8 mouse cellular contexts compared by ENCODE assay signal in the genomic region with DNA sequence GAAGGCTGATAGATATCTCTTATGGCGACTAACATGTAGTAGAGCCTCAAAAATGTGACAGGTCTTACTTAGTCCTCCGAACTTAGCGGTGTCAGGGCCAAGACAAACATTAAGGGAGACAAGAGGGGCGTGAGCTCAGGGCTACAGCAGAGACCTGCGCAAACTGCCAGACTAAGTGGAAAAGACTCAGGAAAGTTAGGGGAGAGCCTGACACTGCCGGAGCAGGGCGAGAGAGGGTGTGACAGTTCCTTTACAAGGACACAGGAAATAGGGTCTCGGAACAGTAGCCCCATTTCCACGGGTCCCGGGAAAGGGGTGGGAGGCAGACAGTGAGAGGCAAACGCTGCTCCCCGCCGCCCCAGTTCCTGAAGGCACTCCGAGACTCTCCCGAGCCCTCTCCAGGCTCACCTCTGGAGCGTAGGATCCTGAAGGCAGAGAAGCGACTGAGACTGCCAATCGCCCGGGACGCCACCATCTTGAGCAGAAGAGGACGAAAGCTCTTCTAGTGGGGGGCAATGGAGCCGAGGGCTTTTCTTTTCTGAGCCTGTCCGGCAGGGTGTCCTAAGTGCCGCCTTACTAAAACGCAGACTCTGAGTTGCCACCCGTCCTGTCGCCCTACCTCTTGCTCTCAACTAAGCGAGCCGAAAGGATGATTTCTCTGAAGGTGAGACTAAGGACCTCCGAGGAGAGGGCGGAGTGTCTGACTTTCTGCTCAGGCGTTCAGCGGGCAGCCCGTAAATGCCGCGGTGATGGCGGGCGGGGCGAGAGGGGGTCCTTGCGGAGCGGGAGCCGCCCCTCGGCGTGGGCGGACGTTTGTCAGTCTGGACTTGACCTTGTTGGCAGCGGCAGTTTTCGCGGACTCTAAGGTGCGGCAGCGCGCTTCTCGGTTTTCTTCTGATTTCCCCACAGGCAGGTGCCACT. TPM values are rescaled to one million over a fixed set of nuclear protein-coding genes. Genes with fewer than 3 reads are reported as not detected.
DNase-seq lines count a peak whose midpoint lies in the region; ATAC-seq lines count a peak whose summit lies in the region.

A gene (minus strand): TSS at position 689 of the 921 bp plus-strand sequence.
A gene (plus strand): TSS at position 775 of the 921 bp plus-strand sequence.

- H3K9me3 ChIP-seq in megakaryocyte, embryonic 14.5 days, result no peaks in the 10 kb centered on the region

- H3K36me3 ChIP-seq in megakaryocyte, embryonic 14.5 days (replicated peaks; ENCODE audit: low read length), result peaks cover 9% of the 10 kb centered on the region

- DNase-seq in ZHBTc4 (ENCODE audit: low read depth, low spot score), result peak; percentile 96
- peak; percentile 92 to 93 for DNase-seq in gastrocnemius, adult 8-10 months (ENCODE audit: low spot score in 2 of 2)
- peak; percentile 58 for DNase-seq in hindlimb bud, embryonic 11.5 days (ENCODE audit: extremely low spot score, low read depth, low spot score)
- DNase-seq in left cerebral cortex, adult 8-10 months (ENCODE audit: low spot score in 2 of 2), result peak; percentile 91 to 94
- peak; percentile 94 for DNase-seq in right cerebral cortex, postnatal 10 days (ENCODE audit: low spot score in 2 of 2)
- DNase-seq in urinary bladder, postnatal 25 days (ENCODE audit: low spot score), result peak; percentile 95

- peak within 1 kb of the TSS; percentile 99 for H3K4me3 ChIP-seq in megakaryocyte, embryonic 14.5 days (replicated peaks)

- H3K27me3 ChIP-seq in megakaryocyte, embryonic 14.5 days (replicated peaks), result no peaks in the 10 kb centered on the region

- ATAC-seq in common myeloid progenitor, adult 5-6 weeks (replicated peaks; ENCODE audit: low read depth, poor library complexity, severe bottlenecking), result peak; percentile 90

- peaks cover 32% of the 10 kb centered on the region for H3K4me1 ChIP-seq in megakaryocyte, embryonic 14.5 days

RNA-seq across cellular contexts. Expression of the first gene that starts in this region (rescaled TPM):
- 139 and 147 TPM in 2 replicates for total RNA-seq in common myeloid progenitor, adult 5-6 weeks (2017)
- 100 to 1,000 TPM; 282 to 349 (median 303) TPM for total RNA-seq in gastrocnemius, adult 8-10 months (2022)
- total RNA-seq in left cerebral cortex, adult 8-10 months (2022), result 10 to 100 TPM; 65.3 to 74.6 (median 68.4) TPM
- polyA plus RNA-seq in megakaryocyte, embryonic 14.5 days (2012; ENCODE audit: insufficient read depth, low replicate concordance), result 31.6 and 38.2 TPM in 2 replicates

RNA-seq across cellular contexts. Expression of the second gene that starts in this region (rescaled TPM):
- total RNA-seq in common myeloid progenitor, adult 5-6 weeks (2017), result 66.7 and 76.6 TPM in 2 replicates
- total RNA-seq in gastrocnemius, adult 8-10 months (2022), result 100 to 1,000 TPM; 363 to 499 (median 389) TPM
- 100 to 1,000 TPM in 1 of 4 experiments, 10 to 100 TPM in 3; 88.5 to 103 (median 92.6) TPM for total RNA-seq in left cerebral cortex, adult 8-10 months (2022)
- 5.2 and 30.8 TPM in 2 replicates for polyA plus RNA-seq in megakaryocyte, embryonic 14.5 days (2012; ENCODE audit: insufficient read depth, low replicate concordance)

Comparison
In these comparisons a context has a peak if more than half of its experiments do, and no peak if none do; other contexts are left out.
1. Peak in every context shown above with its lines: DNase-seq, ATAC-seq and H3K4me3 ChIP-seq.